Mouse (Mus musculus): ENCODE data around the gene Dpf2. TPM values are rescaled to one million over a fixed set of nuclear protein-coding genes. Genes with fewer than 3 reads are reported as not detected.

The Dpf2 gene
- total RNA-seq, 1 experiment from 2014 or later: 154 TPM

- ATAC-seq (replicated peaks in 1 of 2; ENCODE audit: insufficient read depth in 1 of 2, low FRiP score in 2 of 2, low TSS enrichment in 1 of 2, low read depth in 1 of 2, poor library complexity in 2 of 2, severe bottlenecking in 2 of 2): no peak
These were observed 33.1 kb downstream of the Dpf2 start for GRCm38 (mm10) chr19:5879735-5880134.

GRCm38 (mm10) chr19:5878916-5879315 is 33.9 kb downstream of the Dpf2 start:
- no peak for ATAC-seq (replicated peaks in 1 of 2; ENCODE audit: insufficient read depth in 1 of 2, low FRiP score in 2 of 2, low TSS enrichment in 1 of 2, low read depth in 1 of 2, poor library complexity in 2 of 2, severe bottlenecking in 2 of 2)

GRCm38 (mm10) chr19:5878362-5878722 is 34.5 kb downstream of the Dpf2 start:
- no peak for ATAC-seq (replicated peaks in 1 of 2; ENCODE audit: insufficient read depth in 1 of 2, low FRiP score in 2 of 2, low TSS enrichment in 1 of 2, low read depth in 1 of 2, poor library complexity in 2 of 2, severe bottlenecking in 2 of 2)

GRCm38 (mm10) chr19:5877618-5878361 is 35.0 kb downstream of the Dpf2 start, which contains the start of gene Slc25a45:
Gene Slc25a45, plus strand, starts transcription at chr19:5877808.
- peak; percentile 54 to 62 for ATAC-seq (replicated peaks in 1 of 2; ENCODE audit: insufficient read depth in 1 of 2, low FRiP score in 2 of 2, low TSS enrichment in 1 of 2, low read depth in 1 of 2, poor library complexity in 2 of 2, severe bottlenecking in 2 of 2)

GRCm38 (mm10) chr19:5874969-5875480 is 37.8 kb downstream of the Dpf2 start, which contains the start of gene Frmd8:
Gene Frmd8, minus strand, starts transcription at chr19:5875274.
- peak; percentile 81 to 83 for ATAC-seq (replicated peaks in 1 of 2; ENCODE audit: insufficient read depth in 1 of 2, low FRiP score in 2 of 2, low TSS enrichment in 1 of 2, low read depth in 1 of 2, poor library complexity in 2 of 2, severe bottlenecking in 2 of 2)

- no peak for ATAC-seq (replicated peaks in 1 of 2; ENCODE audit: insufficient read depth in 1 of 2, low FRiP score in 2 of 2, low TSS enrichment in 1 of 2, low read depth in 1 of 2, poor library complexity in 2 of 2, severe bottlenecking in 2 of 2)
These were observed 38.3 kb downstream of the Dpf2 start for GRCm38 (mm10) chr19:5874391-5874968.

GRCm38 (mm10) chr19:5872931-5873556 is 39.8 kb downstream of the Dpf2 start:
- ATAC-seq (replicated peaks in 1 of 2; ENCODE audit: insufficient read depth in 1 of 2, low FRiP score in 2 of 2, low TSS enrichment in 1 of 2, low read depth in 1 of 2, poor library complexity in 2 of 2, severe bottlenecking in 2 of 2): no peak

- no peak for ATAC-seq (replicated peaks in 1 of 2; ENCODE audit: insufficient read depth in 1 of 2, low FRiP score in 2 of 2, low TSS enrichment in 1 of 2, low read depth in 1 of 2, poor library complexity in 2 of 2, severe bottlenecking in 2 of 2)
These were observed 40.3 kb downstream of the Dpf2 start for GRCm38 (mm10) chr19:5872528-5872927.

- no peak for ATAC-seq (replicated peaks in 1 of 2; ENCODE audit: insufficient read depth in 1 of 2, low FRiP score in 2 of 2, low TSS enrichment in 1 of 2, low read depth in 1 of 2, poor library complexity in 2 of 2, severe bottlenecking in 2 of 2)
These were observed 41.1 kb downstream of the Dpf2 start for GRCm38 (mm10) chr19:5871683-5872082.

- no peak for ATAC-seq (replicated peaks in 1 of 2; ENCODE audit: insufficient read depth in 1 of 2, low FRiP score in 2 of 2, low TSS enrichment in 1 of 2, low read depth in 1 of 2, poor library complexity in 2 of 2, severe bottlenecking in 2 of 2)
These were observed 41.5 kb downstream of the Dpf2 start for GRCm38 (mm10) chr19:5871273-5871672.

GRCm38 (mm10) chr19:5868096-5868495 is 44.7 kb downstream of the Dpf2 start:
- no peak for ATAC-seq (replicated peaks in 1 of 2; ENCODE audit: insufficient read depth in 1 of 2, low FRiP score in 2 of 2, low TSS enrichment in 1 of 2, low read depth in 1 of 2, poor library complexity in 2 of 2, severe bottlenecking in 2 of 2)

GRCm38 (mm10) chr19:5864710-5865398 is 48.0 kb downstream of the Dpf2 start:
- no peak for ATAC-seq (replicated peaks in 1 of 2; ENCODE audit: insufficient read depth in 1 of 2, low FRiP score in 2 of 2, low TSS enrichment in 1 of 2, low read depth in 1 of 2, poor library complexity in 2 of 2, severe bottlenecking in 2 of 2)

GRCm38 (mm10) chr19:5863776-5864175 is 49.0 kb downstream of the Dpf2 start:
- ATAC-seq (replicated peaks in 1 of 2; ENCODE audit: insufficient read depth in 1 of 2, low FRiP score in 2 of 2, low TSS enrichment in 1 of 2, low read depth in 1 of 2, poor library complexity in 2 of 2, severe bottlenecking in 2 of 2): no peak

- ATAC-seq (replicated peaks in 1 of 2; ENCODE audit: insufficient read depth in 1 of 2, low FRiP score in 2 of 2, low TSS enrichment in 1 of 2, low read depth in 1 of 2, poor library complexity in 2 of 2, severe bottlenecking in 2 of 2): no peak
These were observed 50.3 kb downstream of the Dpf2 start for GRCm38 (mm10) chr19:5862335-5863085.

GRCm38 (mm10) chr19:5856604-5857003 is 56.2 kb downstream of the Dpf2 start:
- no peak for ATAC-seq (replicated peaks in 1 of 2; ENCODE audit: insufficient read depth in 1 of 2, low FRiP score in 2 of 2, low TSS enrichment in 1 of 2, low read depth in 1 of 2, poor library complexity in 2 of 2, severe bottlenecking in 2 of 2)

GRCm38 (mm10) chr19:5852035-5852722 is 60.6 kb downstream of the Dpf2 start:
- no peak for ATAC-seq (replicated peaks in 1 of 2; ENCODE audit: insufficient read depth in 1 of 2, low FRiP score in 2 of 2, low TSS enrichment in 1 of 2, low read depth in 1 of 2, poor library complexity in 2 of 2, severe bottlenecking in 2 of 2)
